Mouse (Mus musculus): Measurements from ENCODE around the gene Cox7a2. TPM values are rescaled to one million over a fixed set of nuclear protein-coding genes. Genes with fewer than 3 reads are reported as not detected.

Gene Cox7a2
- polyA plus RNA-seq, 1 experiment from 2014 or later, result 610 TPM

- 0 out of 2 replicates have a peak, but pooled peaks cover 7% of the 10 kb centered on the region for H3K36me3 ChIP-seq (replicated peaks)
- WGBS, result 75% methylated on average over 2 of the region's 2 CpGs
- H3K9me3 ChIP-seq, result no peaks in the 10 kb centered on the region
- no peak overlapping the region for H3K27ac ChIP-seq
- no peak overlapping the region for H3K4me3 ChIP-seq (replicated peaks)
- H3K27me3 ChIP-seq, result no peaks in the 10 kb centered on the region
- no peak overlapping the region for H3K4me2 ChIP-seq
- no peak for ATAC-seq (ENCODE audit: low FRiP score)
- H3K9ac ChIP-seq, result no peak overlapping the region
- peaks cover 4% of the 10 kb centered on the region; the same call in 1 of the 2 replicates for H3K4me1 ChIP-seq
Observed at GRCm38 (mm10) chr9:79779354-79779753, 19.7 kb upstream of the Cox7a2 start.

DNA sequence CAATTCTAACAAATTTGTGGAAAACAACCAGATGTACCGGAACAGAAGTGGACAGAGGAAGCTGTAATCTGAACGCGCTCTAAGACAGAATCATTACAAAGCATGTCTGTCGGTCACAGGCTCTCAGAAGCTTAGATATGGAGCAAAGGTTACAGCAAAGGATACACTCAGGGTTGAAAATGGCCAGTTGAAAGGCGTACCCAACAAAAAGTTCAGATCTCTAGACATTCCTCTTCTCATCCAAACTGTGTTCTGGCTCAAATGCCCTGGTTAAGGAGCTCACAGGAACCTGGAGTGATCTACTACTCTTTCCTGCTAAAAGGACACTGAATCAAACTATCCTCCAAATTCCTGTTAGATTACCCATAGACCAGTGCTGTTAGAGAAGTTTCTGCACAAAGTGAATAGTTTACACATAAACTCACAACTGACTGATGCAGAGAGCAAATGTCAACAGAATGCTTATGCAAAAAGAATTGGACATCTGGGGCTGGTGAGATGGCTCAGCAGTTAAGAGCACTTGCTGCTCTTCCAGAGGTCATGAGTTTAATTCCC is 7.4 kb upstream of the Cox7a2 start:
- Histone ChIP-seq H3K4me1 (no peaks in the 10 kb centered on the region), H3K27ac (no peak overlapping the region), H3K9me3 (no peaks in the 10 kb centered on the region), H3K27me3 (no peaks in the 10 kb centered on the region), H3K4me2 (no peak overlapping the region), H3K36me3 (replicated peaks) (no peaks in the 10 kb centered on the region), H3K9ac (no peak overlapping the region), H3K4me3 (replicated peaks) (no peak overlapping the region)
- WGBS, result 96% methylated on average over 5 of the region's 5 CpGs
- ATAC-seq (ENCODE audit: low FRiP score), result no peak

GRCm38 (mm10) chr9:79765329-79765728 is 5.7 kb upstream of the Cox7a2 start:
- no peak overlapping the region for H3K27ac ChIP-seq
- ATAC-seq (ENCODE audit: low FRiP score), result no peak
- no peak overlapping the region for H3K4me3 ChIP-seq (replicated peaks)
- no peaks in the 10 kb centered on the region for H3K27me3 ChIP-seq
- H3K9ac ChIP-seq, result no peak overlapping the region
- no peak overlapping the region for H3K4me2 ChIP-seq
- WGBS, result 90% methylated on average over 4 of the region's 4 CpGs
- no peaks in the 10 kb centered on the region for H3K36me3 ChIP-seq (replicated peaks)
- H3K4me1 ChIP-seq, result no peaks in the 10 kb centered on the region
- no peaks in the 10 kb centered on the region for H3K9me3 ChIP-seq

- peaks cover 4% of the 10 kb centered on the region; the same call in 1 of the 2 replicates for H3K36me3 ChIP-seq (replicated peaks)
- H3K4me3 ChIP-seq (replicated peaks), result no peak overlapping the region
- no peak overlapping the region for H3K9ac ChIP-seq
- no peaks in the 10 kb centered on the region for H3K27me3 ChIP-seq
- peaks cover 7% of the 10 kb centered on the region for H3K4me1 ChIP-seq
- 83% methylated on average over 6 of the region's 6 CpGs for WGBS
- no peak for ATAC-seq (ENCODE audit: low FRiP score)
- H3K9me3 ChIP-seq, result no peaks in the 10 kb centered on the region
- H3K4me2 ChIP-seq, result no peak overlapping the region
- no peak overlapping the region for H3K27ac ChIP-seq
Observed at GRCm38 (mm10) chr9:79762519-79762918, 2.8 kb upstream of the Cox7a2 start.

GRCm38 (mm10) chr9:79760076-79760475 is 398 bp upstream of the Cox7a2 start:
- peak overlapping the region; percentile 80 for H3K9ac ChIP-seq
- no peaks in the 10 kb centered on the region for H3K27me3 ChIP-seq
- peak overlapping the region; percentile 82 for H3K4me3 ChIP-seq (replicated peaks)
- H3K36me3 ChIP-seq (replicated peaks), result peaks cover 17% of the 10 kb centered on the region
- H3K4me1 ChIP-seq, result peaks cover 7% of the 10 kb centered on the region
- H3K27ac ChIP-seq, result peak overlapping the region; percentile 83
- WGBS, result 8% methylated on average over 14 of the region's 14 CpGs
- H3K4me2 ChIP-seq, result peak overlapping the region; percentile 69
- ATAC-seq (ENCODE audit: low FRiP score), result no peak
- H3K9me3 ChIP-seq, result no peaks in the 10 kb centered on the region

GRCm38 (mm10) chr9:79755311-79755710 is 4.4 kb downstream of the Cox7a2 start:
- Histone ChIP-seq H3K4me3 (replicated peaks) (no peak overlapping the region), H3K4me1 (peaks cover 7% of the 10 kb centered on the region), H3K9me3 (no peaks in the 10 kb centered on the region), H3K9ac (no peak overlapping the region), H3K27me3 (no peaks in the 10 kb centered on the region), H3K4me2 (no peak overlapping the region), H3K36me3 (replicated peaks) (peaks cover 38% of the 10 kb centered on the region), H3K27ac (no peak overlapping the region)
- ATAC-seq (ENCODE audit: low FRiP score), result no peak
- 94% methylated on average over 4 of the region's 4 CpGs for WGBS

GRCm38 (mm10) chr9:79751846-79752245 is 7.8 kb downstream of the Cox7a2 start:
- H3K4me1 ChIP-seq, result no peaks in the 10 kb centered on the region
- H3K4me3 ChIP-seq (replicated peaks), result no peak overlapping the region
- H3K27ac ChIP-seq, result no peak overlapping the region
- H3K9me3 ChIP-seq, result no peaks in the 10 kb centered on the region
- no peak overlapping the region for H3K9ac ChIP-seq
- ATAC-seq (ENCODE audit: low FRiP score), result no peak
- 85% methylated on average over 8 of the region's 8 CpGs for WGBS
- H3K36me3 ChIP-seq (replicated peaks), result peaks cover 30% of the 10 kb centered on the region
- H3K27me3 ChIP-seq, result no peaks in the 10 kb centered on the region
- no peak overlapping the region for H3K4me2 ChIP-seq

DNA sequence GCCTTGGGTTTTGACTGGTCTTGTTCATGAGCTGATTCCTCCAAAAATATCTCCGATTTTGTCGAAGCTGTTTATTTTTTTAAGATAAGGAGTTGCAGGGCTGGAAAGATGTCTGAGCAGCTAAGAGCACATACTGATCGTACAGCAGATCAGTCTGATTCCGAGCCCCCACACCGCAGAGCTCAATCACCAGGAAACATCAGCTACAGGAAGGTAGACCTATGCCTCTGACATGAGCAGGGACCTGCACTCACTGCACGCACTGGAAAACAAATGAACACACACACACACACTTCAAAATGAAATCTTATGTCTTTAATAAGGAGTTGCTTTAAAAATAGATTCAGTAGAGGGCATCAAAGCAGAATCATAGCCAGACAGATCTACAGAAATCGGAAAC is 9.0 kb downstream of the Cox7a2 start:
- Histone ChIP-seq H3K27me3 (no peaks in the 10 kb centered on the region), H3K9ac (no peak overlapping the region), H3K4me3 (replicated peaks) (no peak overlapping the region), H3K4me2 (no peak overlapping the region), H3K36me3 (replicated peaks) (peaks cover 26% of the 10 kb centered on the region), H3K4me1 (no peaks in the 10 kb centered on the region), H3K27ac (no peak overlapping the region), H3K9me3 (no peaks in the 10 kb centered on the region)
- no peak for ATAC-seq (ENCODE audit: low FRiP score)
- WGBS, result 93% methylated on average over 7 of the region's 7 CpGs

GRCm38 (mm10) chr9:79745036-79745435 is 14.6 kb downstream of the Cox7a2 start:
- Histone ChIP-seq H3K36me3 (replicated peaks) (no peaks in the 10 kb centered on the region), H3K27ac (no peak overlapping the region), H3K27me3 (no peaks in the 10 kb centered on the region), H3K4me2 (no peak overlapping the region), H3K9me3 (no peaks in the 10 kb centered on the region), H3K9ac (no peak overlapping the region), H3K4me1 (no peaks in the 10 kb centered on the region), H3K4me3 (replicated peaks) (no peak overlapping the region)
- WGBS, result 47% methylated on average over 4 of the region's 4 CpGs
- no peak for ATAC-seq (ENCODE audit: low FRiP score)

- WGBS, result 86% methylated on average over 6 of the region's 6 CpGs
- no peaks in the 10 kb centered on the region for H3K4me1 ChIP-seq
- H3K9ac ChIP-seq, result no peak overlapping the region
Observed at GRCm38 (mm10) chr9:79735608-79736007, 24.1 kb downstream of the Cox7a2 start.

GRCm38 (mm10) chr9:79730301-79730700 is 29.4 kb downstream of the Cox7a2 start:
- H3K9ac ChIP-seq, result no peak overlapping the region
- H3K4me1 ChIP-seq, result no peaks in the 10 kb centered on the region
- no peaks in the 10 kb centered on the region for H3K27me3 ChIP-seq
- H3K27ac ChIP-seq, result no peak overlapping the region
- H3K4me3 ChIP-seq (replicated peaks), result no peak overlapping the region
- no peaks in the 10 kb centered on the region for H3K36me3 ChIP-seq (replicated peaks)
- H3K4me2 ChIP-seq, result no peak overlapping the region
- H3K9me3 ChIP-seq, result no peaks in the 10 kb centered on the region
- no peak for ATAC-seq (ENCODE audit: low FRiP score)
- WGBS, result 90% methylated on average over 5 of the region's 5 CpGs

More at GRCm38 (mm10) chr9:79735608-79736007, 24.1 kb downstream of the Cox7a2 start:
- H3K27me3 ChIP-seq, result no peaks in the 10 kb centered on the region
- no peaks in the 10 kb centered on the region for H3K36me3 ChIP-seq (replicated peaks)
- H3K4me2 ChIP-seq, result no peak overlapping the region
- no peaks in the 10 kb centered on the region for H3K9me3 ChIP-seq
- H3K4me3 ChIP-seq (replicated peaks), result no peak overlapping the region
- ATAC-seq (ENCODE audit: low FRiP score), result no peak
- no peak overlapping the region for H3K27ac ChIP-seq

GRCm38 (mm10) chr9:79723090-79723489 is 36.6 kb downstream of the Cox7a2 start:
- H3K27me3 ChIP-seq, result peaks cover 43% of the 10 kb centered on the region
- no peak for ATAC-seq (ENCODE audit: low FRiP score)
- peaks cover 27% of the 10 kb centered on the region for H3K4me1 ChIP-seq
- no peaks in the 10 kb centered on the region for H3K9me3 ChIP-seq
- H3K4me3 ChIP-seq (replicated peaks), result no peak overlapping the region
- no peak overlapping the region for H3K27ac ChIP-seq
- no peak overlapping the region for H3K4me2 ChIP-seq
- no peak overlapping the region for H3K9ac ChIP-seq
- H3K36me3 ChIP-seq (replicated peaks), result no peaks in the 10 kb centered on the region
- WGBS, result 36% methylated on average over 5 of the region's 5 CpGs

DNA sequence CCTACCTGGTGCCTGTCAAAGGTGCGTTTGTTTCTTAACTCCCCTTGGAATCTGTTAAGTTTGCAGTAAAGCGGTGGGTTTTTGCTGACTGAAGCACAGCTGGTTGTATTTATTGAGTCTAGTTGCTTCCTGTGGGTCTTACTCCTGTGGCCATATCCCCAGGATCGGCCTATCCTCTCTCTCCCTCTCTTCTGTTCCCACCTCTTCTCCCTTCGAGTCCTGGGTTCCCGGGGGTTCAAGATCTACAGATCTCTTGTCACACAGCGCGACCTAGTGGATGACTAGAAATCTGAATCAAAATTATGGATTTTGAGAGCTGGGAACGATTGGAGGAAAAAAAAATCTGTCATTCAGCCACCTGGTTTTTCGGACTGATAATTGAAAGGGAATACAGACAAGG is 38.6 kb downstream of the Cox7a2 start:
- peaks cover 54% of the 10 kb centered on the region for H3K27me3 ChIP-seq
- H3K4me2 ChIP-seq, result no peak overlapping the region
- no peak overlapping the region for H3K9ac ChIP-seq
- no peak for ATAC-seq (ENCODE audit: low FRiP score)
- H3K4me3 ChIP-seq (replicated peaks), result no peak overlapping the region
- no peaks in the 10 kb centered on the region for H3K9me3 ChIP-seq
- WGBS, result 10% methylated on average over 9 of the region's 9 CpGs
- no peak overlapping the region for H3K27ac ChIP-seq
- peaks cover 41% of the 10 kb centered on the region for H3K4me1 ChIP-seq
- no peaks in the 10 kb centered on the region for H3K36me3 ChIP-seq (replicated peaks)
